Mouse (Mus musculus) brain, embryonic 14.5 days (tissue): ENCODE results near the gene Dapp1.

ENCODE experiments used
- CTCF ChIP-seq: fragments of 200-500 bp; IDR thresholded peaks from 2 replicates; pipeline ENCODE4 v1.5.1; 2012; ENCODE audit warnings: inconsistent platforms, mild to moderate bottlenecking, moderate library complexity, borderline replicate concordance; ENCODE audit not compliant: insufficient read depth, insufficient read length; ENCODE audit errors: extremely low read depth
- POLR2A ChIP-seq: fragments of 200-500 bp; IDR thresholded peaks from 2 replicates; pipeline ENCODE4 v1.6.1; 2012; ENCODE audit warnings: mild to moderate bottlenecking, inconsistent platforms, borderline replicate concordance; ENCODE audit not compliant: poor library complexity, insufficient read depth, insufficient read length, severe bottlenecking; ENCODE audit errors: extremely low read depth

GRCm38 (mm10) chr3:137946827-137947226 is 34.5 kb downstream of the Dapp1 start:
- no peak for TF ChIP-seq CTCF
- no peak for TF ChIP-seq POLR2A
